Mouse (Mus musculus): ENCODE data around the gene Aif1l. TPM values are rescaled to one million over a fixed set of nuclear protein-coding genes. Genes with fewer than 3 reads are reported as not detected.

Gene Aif1l
- polyA plus RNA-seq, 1 experiment = 9.0 TPM

DNA sequence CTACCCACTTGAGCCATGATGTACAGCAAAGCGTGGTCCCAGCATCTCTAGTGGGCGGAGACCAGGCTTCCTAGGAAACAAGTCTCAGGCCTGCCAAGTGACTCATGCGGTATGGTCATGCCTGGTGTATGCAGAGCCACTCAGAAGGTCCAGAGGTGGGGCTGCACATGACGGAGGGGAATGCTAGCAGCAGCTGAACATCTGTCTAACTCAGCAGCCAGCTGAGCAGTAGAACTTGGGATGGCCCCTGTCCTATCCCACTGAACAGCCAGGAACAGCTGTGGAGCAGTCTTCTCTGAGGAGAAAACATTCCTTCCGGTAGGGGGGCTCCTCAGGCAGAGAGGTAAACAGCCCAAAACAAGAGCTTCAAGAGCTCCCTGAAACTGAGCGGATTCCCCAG is 1.5 kb upstream of the Aif1l start:
- TF ChIP-seq POLR2A (IDR thresholded peaks at IDR 0.05; ENCODE audit: borderline replicate concordance, extremely low read depth, low read depth, low read length) (no peak), CTCF (IDR thresholded peaks at IDR 0.05; ENCODE audit: insufficient read depth, low read length) (no peak)
- DNase-seq = no peak
- Histone ChIP-seq H3K4me1 (ENCODE audit: control insufficient read depth, insufficient read depth, low read length) (0 out of 2 replicates have a peak, but pooled peaks cover 4% of the 10 kb centered on the region), H3K4me3 (replicated peaks; ENCODE audit: extremely low read depth, low read depth, low read length) (no peak overlapping the region)
- WGBS = 63% methylated on average over 6 of the region's 6 CpGs

DNA sequence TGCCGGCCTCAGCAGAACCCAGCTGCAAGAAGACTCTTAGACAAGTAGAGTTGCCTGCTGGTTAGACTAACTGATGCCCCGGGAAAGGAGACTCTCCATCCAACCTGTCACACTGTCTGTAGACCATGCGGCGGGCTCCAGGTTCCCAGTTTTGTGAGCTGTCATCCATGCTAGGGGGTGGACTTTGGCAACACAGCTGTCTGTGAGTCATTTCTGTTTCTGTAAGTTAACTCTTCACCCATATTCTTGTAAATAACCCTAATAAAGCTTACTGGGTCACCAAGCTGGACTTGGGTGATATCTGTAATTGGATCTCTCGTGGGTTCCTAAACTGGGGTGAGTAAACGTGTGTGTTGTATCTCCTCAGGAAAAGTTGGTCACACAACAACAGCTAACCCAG is 1.1 kb upstream of the Aif1l start:
- 0 out of 2 replicates have a peak, but pooled peaks cover 4% of the 10 kb centered on the region for H3K4me1 ChIP-seq (ENCODE audit: control insufficient read depth, insufficient read depth, low read length)
- no peak overlapping the region for H3K4me3 ChIP-seq (replicated peaks; ENCODE audit: extremely low read depth, low read depth, low read length)
- DNase-seq = no peak
- no peak for TF ChIP-seq CTCF (IDR thresholded peaks at IDR 0.05; ENCODE audit: insufficient read depth, low read length)
- TF ChIP-seq POLR2A (IDR thresholded peaks at IDR 0.05; ENCODE audit: borderline replicate concordance, extremely low read depth, low read depth, low read length) = no peak
- WGBS = 71% methylated on average over 6 of the region's 6 CpGs

DNA sequence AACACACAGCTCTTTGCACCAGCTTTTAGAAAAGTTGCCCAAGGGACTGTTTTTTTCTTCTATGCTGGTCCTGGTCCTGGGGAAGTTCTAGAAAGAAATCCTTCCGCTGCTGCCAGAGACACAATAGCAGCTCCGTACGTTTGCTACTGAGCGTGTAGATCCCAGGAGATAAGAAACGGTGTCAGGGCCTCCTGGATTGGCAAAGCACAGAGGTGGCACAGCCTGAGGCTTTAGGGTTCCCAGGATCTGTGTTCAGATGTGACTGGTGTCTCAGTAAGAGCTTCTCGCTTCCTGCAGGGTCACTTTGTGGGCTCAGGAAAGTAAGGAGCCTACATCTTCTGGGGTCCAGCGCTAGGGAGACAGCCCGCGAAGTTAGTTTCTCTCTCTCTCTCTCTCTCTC is 1.0 kb downstream of the Aif1l start:
- WGBS = 39% methylated on average over 9 of the region's 9 CpGs
- Histone ChIP-seq H3K4me1 (ENCODE audit: control insufficient read depth, insufficient read depth, low read length) (0 out of 2 replicates have a peak, but pooled peaks cover 4% of the 10 kb centered on the region), H3K4me3 (replicated peaks; ENCODE audit: extremely low read depth, low read depth, low read length) (no peak overlapping the region)
- TF ChIP-seq POLR2A (IDR thresholded peaks at IDR 0.05; ENCODE audit: borderline replicate concordance, extremely low read depth, low read depth, low read length) (no peak), CTCF (IDR thresholded peaks at IDR 0.05; ENCODE audit: insufficient read depth, low read length) (no peak)
- no peak for DNase-seq

DNA sequence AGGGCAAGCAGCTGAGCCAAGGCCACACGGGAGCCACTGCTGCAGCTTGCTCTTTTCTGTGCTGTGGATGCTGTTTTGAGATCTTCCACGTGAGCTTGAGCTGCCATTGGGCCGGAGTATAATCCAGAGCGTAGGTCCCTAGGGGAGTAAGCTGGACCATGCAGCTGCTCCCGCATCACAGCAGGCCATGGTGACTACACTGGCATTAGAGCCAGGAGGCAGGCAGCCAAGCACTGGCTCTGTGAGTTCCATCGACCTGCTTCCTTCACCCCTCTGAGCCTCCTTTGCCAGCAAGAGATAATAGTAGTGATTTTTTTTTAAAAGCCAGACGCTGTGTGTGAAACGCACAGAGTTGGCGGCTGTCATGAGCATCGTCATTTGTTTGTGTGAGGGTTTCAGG is 2.3 kb downstream of the Aif1l start:
- 81% methylated on average over 10 of the region's 10 CpGs for WGBS

DNA sequence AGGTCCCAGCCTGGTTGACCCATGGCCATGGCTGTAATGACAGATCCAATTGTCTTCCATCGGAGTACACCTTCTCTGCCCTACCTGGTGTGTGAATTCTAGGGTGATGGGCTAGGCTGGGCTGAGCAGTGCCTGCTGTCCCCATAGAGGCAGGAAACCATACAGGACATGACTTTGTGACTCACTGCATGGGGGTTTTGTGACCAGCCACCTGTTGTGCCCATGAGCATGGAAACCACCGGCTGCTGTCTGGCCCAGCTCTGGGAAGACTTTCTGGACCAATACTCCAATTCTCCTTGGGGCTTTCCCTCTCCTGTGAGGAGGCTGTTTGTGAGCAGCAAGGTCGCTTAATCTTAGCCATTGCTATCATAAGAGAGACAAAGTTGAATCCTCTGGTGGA is 2.8 kb downstream of the Aif1l start:
- WGBS = 84% methylated on average over 3 of the region's 3 CpGs
- TF ChIP-seq POLR2A (IDR thresholded peaks at IDR 0.05; ENCODE audit: borderline replicate concordance, extremely low read depth, low read depth, low read length) (no peak), CTCF (IDR thresholded peaks at IDR 0.05; ENCODE audit: insufficient read depth, low read length) (no peak)
- Histone ChIP-seq H3K4me1 (ENCODE audit: control insufficient read depth, insufficient read depth, low read length) (0 out of 2 replicates have a peak, but pooled peaks cover 4% of the 10 kb centered on the region), H3K4me3 (replicated peaks; ENCODE audit: extremely low read depth, low read depth, low read length) (no peak overlapping the region)
- no peak for DNase-seq

More for the DNA sequence above, 2.3 kb downstream of the Aif1l start:
- no peak for DNase-seq
- Histone ChIP-seq H3K4me3 (replicated peaks; ENCODE audit: extremely low read depth, low read depth, low read length) (no peak overlapping the region), H3K4me1 (ENCODE audit: control insufficient read depth, insufficient read depth, low read length) (0 out of 2 replicates have a peak, but pooled peaks cover 4% of the 10 kb centered on the region)
- TF ChIP-seq POLR2A (IDR thresholded peaks at IDR 0.05; ENCODE audit: borderline replicate concordance, extremely low read depth, low read depth, low read length) (no peak), CTCF (IDR thresholded peaks at IDR 0.05; ENCODE audit: insufficient read depth, low read length) (no peak)

DNA sequence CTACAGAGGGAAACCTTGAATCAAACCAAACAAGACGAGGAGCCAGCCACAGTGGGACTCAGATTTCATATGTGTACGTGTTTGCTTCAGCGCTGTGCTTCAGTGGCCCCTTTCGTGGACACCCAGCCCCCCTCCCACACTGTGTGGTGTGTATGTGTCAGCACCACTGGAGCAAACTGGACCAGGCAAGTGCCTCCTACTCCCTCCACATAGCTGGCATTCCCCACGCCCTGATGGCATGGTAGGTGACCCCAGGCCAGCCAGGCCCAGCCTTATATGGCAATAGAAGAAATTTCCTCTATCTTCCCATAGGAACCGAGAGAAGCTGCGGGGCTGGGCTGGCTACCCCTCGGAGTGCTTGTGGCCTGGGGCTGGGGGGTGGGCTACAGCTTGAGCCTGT is 3.7 kb downstream of the Aif1l start:
- TF ChIP-seq POLR2A (IDR thresholded peaks at IDR 0.05; ENCODE audit: borderline replicate concordance, extremely low read depth, low read depth, low read length) (no peak), CTCF (IDR thresholded peaks at IDR 0.05; ENCODE audit: insufficient read depth, low read length) (no peak)
- DNase-seq = no peak
- H3K4me3 ChIP-seq (replicated peaks; ENCODE audit: extremely low read depth, low read depth, low read length) = no peak overlapping the region
- WGBS = 76% methylated on average over 8 of the region's 8 CpGs
- 0 out of 2 replicates have a peak, but pooled peaks cover 4% of the 10 kb centered on the region for H3K4me1 ChIP-seq (ENCODE audit: control insufficient read depth, insufficient read depth, low read length)

DNA sequence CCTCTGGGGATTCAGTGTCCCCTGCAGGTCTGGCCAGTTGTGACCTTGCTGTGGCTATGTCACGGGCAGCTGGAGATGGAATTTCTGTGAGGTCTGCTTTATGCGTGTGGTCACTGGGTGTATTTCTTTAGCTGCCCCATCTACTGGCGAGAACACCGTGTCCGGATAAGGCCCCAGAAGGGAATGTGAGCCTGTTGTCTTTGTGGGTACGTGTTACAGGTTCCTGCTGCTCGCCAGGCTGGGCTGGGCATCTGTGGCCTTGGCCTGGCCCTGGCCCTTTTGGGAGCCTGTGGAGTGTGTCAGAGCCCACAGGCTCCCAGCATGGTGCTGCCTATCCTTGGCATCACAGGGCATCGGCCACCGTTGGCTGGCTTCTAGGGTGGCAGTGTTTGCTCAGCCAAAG is 4.8 kb downstream of the Aif1l start:
- DNase-seq = no peak
- 90% methylated on average over 9 of the region's 9 CpGs for WGBS
- no peak overlapping the region for H3K4me3 ChIP-seq (replicated peaks; ENCODE audit: extremely low read depth, low read depth, low read length)

DNA sequence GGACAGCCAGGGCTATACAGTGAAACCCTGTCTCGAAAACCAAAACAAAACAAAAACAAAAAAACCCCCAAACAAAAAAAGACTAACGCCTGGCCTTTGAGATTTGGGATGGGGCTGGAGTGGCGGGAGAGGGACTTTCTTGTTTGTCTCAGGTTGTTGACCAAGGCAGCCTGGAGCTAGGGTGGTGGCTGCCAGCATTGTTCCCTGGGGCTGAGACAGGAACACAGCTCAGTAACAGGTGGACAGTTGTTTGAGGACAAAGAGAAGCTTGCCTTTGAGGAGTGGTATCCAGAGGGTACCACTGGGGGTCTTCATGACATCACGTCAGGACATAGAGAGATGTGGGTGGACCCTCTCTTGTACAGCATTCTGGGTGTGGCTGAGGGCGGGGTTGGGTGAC is 5.7 kb downstream of the Aif1l start:
- 81% methylated on average over 5 of the region's 5 CpGs for WGBS
- Histone ChIP-seq H3K4me3 (replicated peaks; ENCODE audit: extremely low read depth, low read depth, low read length) (no peak overlapping the region), H3K4me1 (ENCODE audit: control insufficient read depth, insufficient read depth, low read length) (no peaks in the 10 kb centered on the region)
- no peak for DNase-seq
- no peak for TF ChIP-seq CTCF (IDR thresholded peaks at IDR 0.05; ENCODE audit: insufficient read depth, low read length)
- TF ChIP-seq POLR2A (IDR thresholded peaks at IDR 0.05; ENCODE audit: borderline replicate concordance, extremely low read depth, low read depth, low read length) = no peak

More for the DNA sequence above, 4.8 kb downstream of the Aif1l start:
- 0 out of 2 replicates have a peak, but pooled peaks cover 4% of the 10 kb centered on the region for H3K4me1 ChIP-seq (ENCODE audit: control insufficient read depth, insufficient read depth, low read length)
- no peak for TF ChIP-seq POLR2A (IDR thresholded peaks at IDR 0.05; ENCODE audit: borderline replicate concordance, extremely low read depth, low read depth, low read length)
- TF ChIP-seq CTCF (IDR thresholded peaks at IDR 0.05; ENCODE audit: insufficient read depth, low read length) = no peak

DNA sequence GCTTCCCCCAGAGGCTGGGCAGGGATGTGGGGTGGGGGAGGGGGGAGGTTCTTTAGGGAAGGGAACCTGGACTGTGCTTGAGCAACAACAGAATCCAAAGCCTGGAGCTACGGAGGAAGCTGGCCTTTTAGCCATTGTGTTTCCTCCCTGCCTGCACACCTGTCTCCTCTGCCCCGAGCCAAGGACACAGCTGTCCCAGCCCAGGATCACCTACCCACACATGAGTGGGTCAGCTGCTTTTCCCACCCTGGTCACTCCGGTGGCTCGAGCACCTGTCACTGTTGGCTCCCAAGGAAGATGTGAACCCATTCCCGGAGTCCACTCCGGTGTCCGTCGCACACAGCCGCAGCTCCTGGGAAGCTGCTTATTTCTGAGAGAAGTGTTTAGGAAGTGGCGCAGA is 7.3 kb downstream of the Aif1l start:
- H3K4me1 ChIP-seq (ENCODE audit: control insufficient read depth, insufficient read depth, low read length) = no peaks in the 10 kb centered on the region
- no peak overlapping the region for H3K4me3 ChIP-seq (replicated peaks; ENCODE audit: extremely low read depth, low read depth, low read length)
- no peak for DNase-seq
- WGBS = 81% methylated on average over 10 of the region's 10 CpGs
- TF ChIP-seq CTCF (IDR thresholded peaks at IDR 0.05; ENCODE audit: insufficient read depth, low read length) = no peak

DNA sequence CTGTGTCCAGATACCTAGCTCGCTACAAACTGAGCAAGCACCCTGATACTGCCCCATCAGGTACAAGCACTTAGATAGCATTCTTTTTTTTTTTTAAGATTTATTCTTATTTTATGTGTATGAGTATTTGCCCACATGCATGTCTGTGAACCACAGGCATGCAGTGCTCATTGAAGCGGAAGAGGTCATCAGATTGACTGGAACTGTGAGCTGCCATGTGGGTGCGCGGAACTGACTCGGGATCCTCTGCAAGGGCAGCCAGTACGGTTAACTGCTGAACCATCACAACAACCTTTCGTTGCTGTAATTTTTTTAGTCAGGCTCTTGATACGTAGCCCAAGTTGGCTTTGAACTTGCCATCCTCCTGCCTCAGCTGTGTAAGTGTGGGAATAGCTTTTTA is 11.0 kb downstream of the Aif1l start:
- Histone ChIP-seq H3K4me3 (replicated peaks; ENCODE audit: extremely low read depth, low read depth, low read length) (no peak overlapping the region), H3K4me1 (ENCODE audit: control insufficient read depth, insufficient read depth, low read length) (no peaks in the 10 kb centered on the region)
- TF ChIP-seq POLR2A (IDR thresholded peaks at IDR 0.05; ENCODE audit: borderline replicate concordance, extremely low read depth, low read depth, low read length) = no peak
- no peak for TF ChIP-seq CTCF (IDR thresholded peaks at IDR 0.05; ENCODE audit: insufficient read depth, low read length)
- no peak for DNase-seq
- WGBS = 93% methylated on average over 8 of the region's 8 CpGs

Measured in lung, adult 2 months (tissue).